Mouse (Mus musculus): ENCODE results near the gene Dop1b.

DNA sequence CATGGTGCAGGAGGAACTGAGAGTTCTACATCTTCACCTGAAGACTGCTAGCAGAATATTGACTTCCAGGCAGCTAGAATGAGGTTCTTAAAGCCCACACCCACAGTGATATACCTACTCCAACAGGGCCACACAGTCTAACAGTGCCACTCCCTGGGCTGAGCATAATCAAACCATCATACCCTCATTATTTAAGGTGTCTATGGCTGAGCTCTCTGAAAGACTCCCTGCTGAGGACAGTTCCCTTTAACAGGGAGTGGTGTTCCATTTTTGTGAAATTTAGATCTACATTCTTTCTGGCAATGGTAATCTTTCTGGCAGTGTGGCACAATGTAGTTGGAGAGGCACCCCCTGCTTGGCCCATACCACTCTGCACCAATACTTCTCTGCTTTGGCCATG, 42.2 kb upstream of the Dop1b start:
- TF ChIP-seq ZC3H11A (IDR thresholded peaks at IDR 0.05; ENCODE audit: borderline replicate concordance, low read depth, low read length) = no peak
- TF ChIP-seq MAFK (IDR thresholded peaks at IDR 0.05; ENCODE audit: insufficient read depth, low read depth, low read length) = no peak
- no peak for TF ChIP-seq CHD2 (IDR thresholded peaks at IDR 0.05; ENCODE audit: low read depth, low read length)
- no peak for TF ChIP-seq HCFC1 (IDR thresholded peaks at IDR 0.05; ENCODE audit: borderline replicate concordance, insufficient read depth, low read length)

All from ES-E14 (cell line).